Mouse (Mus musculus) heart, embryonic 11.5 days (tissue): ENCODE measurements at regions not wholly inside any gene's neighbourhood (a gene's known extent, or its start where the extent isn't known, plus 50 kb on each side); places are given as distances from the start of the nearest gene placed in this dataset.
A peak's percentile ranks its signal among the peaks of the same experiment; 100 is the strongest.
"Not testable (repeated sequence)": the region's sequence is repeated elsewhere in the genome, so short reads cannot be mapped to it uniquely, and the experiment has no call there.

Source experiments
- ATAC-seq: fragments of 200-750 bp; cut with Nextera tagmentation; replicated peaks from 2 replicates; pipeline ENCODE4 v1.8.0; 2017; ENCODE audit warnings: moderate library complexity; ENCODE audit not compliant: insufficient number of reproducible peaks, low FRiP score, low TSS enrichment
- H3K27ac ChIP-seq: fragments of 300-500 bp; sonication (generic); 2 replicates; pipeline ENCODE4 v1.5.1; 2014; ENCODE audit warnings: mild to moderate bottlenecking, low read depth, low read length
- H3K27me3 ChIP-seq: fragments of 300-500 bp; sonication (generic); 2 replicates; pipeline ENCODE4 v1.6.1; 2014; ENCODE audit warnings: mild to moderate bottlenecking, low read length, mixed read lengths; ENCODE audit not compliant: control insufficient read depth, insufficient read depth
- H3K36me3 ChIP-seq: fragments of 300-500 bp; sonication (generic); 2 replicates; pipeline ENCODE4 v1.6.1; 2014; ENCODE audit warnings: mild to moderate bottlenecking, low read length, moderate library complexity, mixed read lengths; ENCODE audit not compliant: control insufficient read depth, insufficient read depth
- H3K4me1 ChIP-seq: fragments of 300-500 bp; sonication (generic); 2 replicates; pipeline ENCODE4 v1.6.1; 2014; ENCODE audit warnings: low read length; ENCODE audit not compliant: control insufficient read depth, insufficient read depth
- H3K4me2 ChIP-seq: fragments of 300-500 bp; sonication (generic); 2 replicates; pipeline ENCODE4 v1.6.1; 2014; ENCODE audit warnings: mild to moderate bottlenecking, moderate library complexity
- H3K4me3 ChIP-seq: fragments of 300-500 bp; sonication (generic); 2 replicates; pipeline ENCODE4 v1.5.1; 2014; ENCODE audit warnings: low read depth, low read length
- H3K9ac ChIP-seq: fragments of 300-500 bp; sonication (generic); 2 replicates; pipeline ENCODE4 v1.6.1; 2014; ENCODE audit warnings: mild to moderate bottlenecking, low read depth, low read length, moderate library complexity
- H3K9me3 ChIP-seq: fragments of 300-500 bp; sonication (generic); replicated peaks from 2 replicates; pipeline ENCODE4 v1.6.1; 2016; ENCODE audit warnings: low read length; ENCODE audit not compliant: control insufficient read depth
- WGBS: fragments of 180-500 bp; shearing (Covaris S2); extraction: QIAGEN DNeasy Blood & Tissue Kit; methylation state at CpG from one replicate; pipeline ENCODE4 v1.1.7; 2014; ENCODE audit not compliant: insufficient replicate concordance; 5-methylcytosine and 5-hydroxymethylcytosine counted together

DNA sequence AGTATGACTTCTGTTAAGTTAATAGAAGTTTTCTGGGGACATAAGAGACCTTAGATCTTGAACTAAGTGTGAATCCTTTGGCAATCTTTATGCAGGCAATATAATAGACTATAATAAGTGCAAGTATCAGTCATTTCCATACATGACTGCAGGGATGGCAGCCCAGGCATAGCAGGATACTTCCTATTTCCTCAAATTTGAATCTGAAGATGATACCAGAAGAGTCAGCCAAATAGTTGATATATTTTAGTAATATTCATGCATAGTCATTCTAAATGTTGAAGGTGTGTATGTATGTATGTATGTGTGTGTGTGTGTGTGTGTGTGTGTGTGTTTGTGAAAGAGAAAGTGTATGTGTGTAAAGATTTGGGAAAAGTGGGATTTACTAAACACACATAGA, 64.3 kb downstream of the Prl2c2 start:
- not testable (repeated sequence) for H3K27me3 ChIP-seq, H3K4me1 ChIP-seq, H3K4me2 ChIP-seq, H3K27ac ChIP-seq, H3K9ac ChIP-seq, ATAC-seq, H3K4me3 ChIP-seq, H3K36me3 ChIP-seq
- H3K9me3 ChIP-seq, result peaks cover 12% of the 10 kb centered on the region

DNA sequence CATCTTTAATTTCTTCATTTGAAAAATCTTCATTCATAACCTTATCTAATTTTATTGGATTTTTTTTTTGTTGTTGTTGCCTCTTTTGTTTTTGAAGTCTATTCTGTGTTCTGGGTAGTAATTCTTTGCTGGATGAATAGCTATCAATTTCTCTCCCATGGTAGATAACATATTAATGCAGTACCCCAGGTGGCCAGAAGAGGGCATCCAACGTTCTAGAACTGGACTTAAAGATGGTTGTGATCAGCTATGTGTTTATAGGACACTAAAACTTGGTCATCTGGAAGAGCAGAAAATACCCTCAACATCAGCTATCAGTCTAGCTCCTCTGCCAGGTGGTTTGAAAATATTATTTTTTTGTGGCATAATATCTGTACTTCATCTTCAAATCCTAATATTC, 70.1 kb downstream of the Prl2c2 start:
- WGBS, result 4% methylated on average over 1 of the region's 1 CpGs
- H3K36me3 ChIP-seq, ATAC-seq, H3K9ac ChIP-seq, H3K4me3 ChIP-seq, H3K4me1 ChIP-seq, H3K4me2 ChIP-seq, H3K27ac ChIP-seq, H3K27me3 ChIP-seq: not testable (repeated sequence)
- H3K9me3 ChIP-seq, result peaks cover 41% of the 10 kb centered on the region

DNA sequence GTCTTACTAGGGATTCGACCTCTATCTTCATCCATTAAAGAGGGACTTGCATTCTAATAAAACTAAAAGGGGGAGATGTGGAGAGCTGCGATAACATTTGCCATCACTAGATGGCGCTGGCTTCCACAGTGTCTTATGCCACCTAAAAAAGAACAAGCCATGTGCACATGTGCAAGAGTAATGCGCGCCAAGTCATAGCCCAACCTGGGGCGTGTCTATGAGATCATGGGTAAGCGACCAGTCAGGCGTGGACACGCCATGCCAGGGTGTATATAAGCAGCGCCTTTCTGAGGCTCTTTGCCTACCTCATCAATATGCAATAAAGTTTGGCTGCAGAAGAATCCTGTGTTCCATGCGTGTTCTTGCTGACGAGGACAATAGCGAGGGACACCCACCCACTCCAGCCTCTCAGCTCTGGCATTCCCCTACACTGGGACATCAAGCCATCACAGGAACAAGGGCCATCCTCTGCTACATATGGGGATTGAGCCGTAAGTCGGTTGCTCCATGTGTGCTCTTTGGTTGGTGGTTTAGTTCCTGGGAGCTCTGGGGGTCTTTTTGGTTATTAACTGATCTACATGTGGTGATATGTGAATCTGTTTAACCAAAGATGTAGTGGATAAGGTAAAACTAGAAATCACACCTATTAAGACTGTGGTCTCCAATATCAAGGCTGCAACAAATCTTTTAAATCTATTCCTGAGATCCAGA, 73.1 kb downstream of the Prl2c2 start:
- 77% methylated on average over 15 of the region's 15 CpGs for WGBS
- not testable (repeated sequence) for H3K27me3 ChIP-seq, H3K4me1 ChIP-seq, ATAC-seq, H3K36me3 ChIP-seq, H3K27ac ChIP-seq, H3K4me3 ChIP-seq, H3K9ac ChIP-seq, H3K4me2 ChIP-seq
- H3K9me3 ChIP-seq, result peaks cover 57% of the 10 kb centered on the region

DNA sequence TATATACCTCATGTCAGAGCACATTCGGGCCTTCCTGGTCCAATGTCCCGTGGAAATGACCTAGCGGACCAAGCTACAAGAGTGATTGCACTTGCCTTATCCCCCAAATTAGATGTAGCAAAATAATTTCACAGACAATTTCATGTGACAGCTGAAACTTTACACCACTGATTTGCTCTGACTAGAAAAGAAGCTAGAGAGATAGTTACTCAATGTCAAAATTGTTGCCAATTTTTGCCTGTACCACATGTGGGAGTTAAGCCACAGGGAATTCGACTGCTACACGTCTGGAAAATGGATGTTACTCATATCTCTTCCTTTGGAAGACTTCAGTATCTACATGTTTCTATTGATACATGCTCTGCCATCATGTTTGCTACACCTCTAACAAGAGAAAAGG, 74.6 kb downstream of the Prl2c2 start:
- 76% methylated on average over 5 of the region's 5 CpGs for WGBS
- no peak overlapping the region for H3K4me3 ChIP-seq

DNA sequence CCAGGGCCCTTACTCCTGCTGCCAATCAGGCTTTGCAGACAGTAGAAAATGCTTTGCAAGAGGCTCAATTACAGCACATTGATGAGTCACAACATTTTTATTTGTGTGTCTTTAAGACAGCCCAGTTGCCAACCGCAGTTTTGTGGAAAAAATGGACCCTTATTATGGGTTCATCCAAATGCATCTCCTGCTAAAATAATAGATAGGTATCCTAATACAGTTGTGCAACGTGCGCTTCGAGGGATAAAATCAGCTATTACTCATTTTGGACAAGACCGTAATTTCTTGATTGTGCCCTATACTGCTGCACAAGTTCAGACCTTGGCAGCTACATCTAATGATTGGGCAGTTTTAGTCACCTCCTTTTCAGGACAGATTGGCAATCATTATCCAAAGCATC, 75.4 kb downstream of the Prl2c2 start:
- Histone ChIP-seq H3K27ac (no peak overlapping the region), H3K27me3 (no peaks in the 10 kb centered on the region), H3K4me1 (no peaks in the 10 kb centered on the region), H3K9ac (no peak overlapping the region), H3K4me3 (no peak overlapping the region), H3K9me3 (peaks cover 73% of the 10 kb centered on the region), H3K36me3 (no peaks in the 10 kb centered on the region), H3K4me2 (no peak overlapping the region)
- WGBS, result 86% methylated on average over 5 of the region's 5 CpGs
- no peak for ATAC-seq

More for the DNA sequence above, 74.6 kb downstream of the Prl2c2 start:
- no peak overlapping the region for H3K27ac ChIP-seq
- H3K4me2 ChIP-seq, result no peak overlapping the region
- no peaks in the 10 kb centered on the region for H3K4me1 ChIP-seq
- H3K27me3 ChIP-seq, result no peaks in the 10 kb centered on the region
- H3K9ac ChIP-seq, result no peak overlapping the region
- no peak for ATAC-seq
- peaks cover 72% of the 10 kb centered on the region for H3K9me3 ChIP-seq
- no peaks in the 10 kb centered on the region for H3K36me3 ChIP-seq

DNA sequence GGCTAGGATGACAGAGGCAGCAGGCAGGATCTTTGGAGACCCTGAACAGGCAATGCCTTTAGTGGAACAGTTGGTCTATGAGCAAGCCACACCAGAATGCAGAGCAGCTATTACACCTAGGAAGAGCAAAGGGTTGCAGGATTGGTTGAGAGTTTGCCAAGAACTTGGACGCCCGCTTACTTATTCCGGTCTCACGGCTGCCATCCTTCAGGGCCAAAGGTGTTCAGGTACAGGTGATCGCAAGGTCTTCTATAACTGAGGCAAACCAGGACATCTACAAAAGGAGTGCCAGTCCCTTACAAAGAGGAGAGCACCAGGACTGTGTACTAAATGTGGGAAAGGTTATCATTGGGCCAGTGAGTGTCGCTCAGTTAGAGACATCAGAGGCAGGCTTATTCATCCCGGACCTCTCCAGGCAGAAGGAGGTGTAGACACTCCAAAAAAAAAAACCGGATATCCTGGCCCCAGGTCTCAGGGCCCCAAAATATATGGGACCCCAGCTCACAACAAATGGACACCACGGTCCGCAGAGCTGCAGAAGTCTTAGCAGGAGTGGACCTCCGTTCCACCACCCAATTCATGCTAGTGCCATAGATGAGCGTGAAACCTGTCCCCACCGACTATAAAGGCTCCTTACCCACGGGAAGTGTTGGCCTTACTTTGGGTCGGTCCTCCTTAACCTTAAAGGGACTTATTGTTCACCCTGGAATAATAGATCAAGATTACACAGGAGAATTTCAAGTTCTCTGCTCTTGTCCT, 77.4 kb downstream of the Prl2c2 start:
- H3K4me3 ChIP-seq, result no peak overlapping the region
- WGBS, result 85% methylated on average over 15 of the region's 15 CpGs
- no peaks in the 10 kb centered on the region for H3K27me3 ChIP-seq
- H3K4me1 ChIP-seq, result no peaks in the 10 kb centered on the region
- no peak overlapping the region for H3K9ac ChIP-seq
- H3K9me3 ChIP-seq, result peaks cover 67% of the 10 kb centered on the region
- H3K27ac ChIP-seq, result no peak overlapping the region
- no peak for ATAC-seq
- H3K4me2 ChIP-seq, result no peak overlapping the region
- no peaks in the 10 kb centered on the region for H3K36me3 ChIP-seq

DNA sequence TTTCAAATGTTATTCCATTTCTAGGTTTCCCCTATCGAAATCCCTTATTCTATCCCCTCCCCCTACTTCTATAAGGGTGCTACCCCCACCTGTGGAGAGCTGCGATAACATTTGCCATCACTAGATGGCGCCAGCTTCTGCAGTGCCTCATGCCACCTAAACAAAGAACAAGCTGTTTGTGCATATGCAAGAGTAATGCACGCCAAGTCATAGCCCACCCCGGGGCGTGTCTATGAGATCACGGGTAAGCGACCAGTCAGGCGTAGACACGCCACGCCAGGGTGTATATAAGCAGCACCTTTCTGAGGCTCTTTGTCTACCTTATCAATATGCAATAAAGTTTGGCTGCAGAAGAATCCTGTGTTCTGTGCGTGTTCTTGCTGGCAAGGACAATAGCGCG, 79.6 kb downstream of the Prl2c2 start:
- 86% methylated on average over 14 of the region's 14 CpGs for WGBS
- Histone ChIP-seq H3K4me1 (no peaks in the 10 kb centered on the region), H3K9ac (no peak overlapping the region), H3K4me2 (no peak overlapping the region), H3K27ac (no peak overlapping the region), H3K9me3 (peaks cover 54% of the 10 kb centered on the region), H3K36me3 (no peaks in the 10 kb centered on the region), H3K4me3 (no peak overlapping the region), H3K27me3 (no peaks in the 10 kb centered on the region)
- ATAC-seq, result peak; percentile 20; the same call in 1 of the 2 replicates

DNA sequence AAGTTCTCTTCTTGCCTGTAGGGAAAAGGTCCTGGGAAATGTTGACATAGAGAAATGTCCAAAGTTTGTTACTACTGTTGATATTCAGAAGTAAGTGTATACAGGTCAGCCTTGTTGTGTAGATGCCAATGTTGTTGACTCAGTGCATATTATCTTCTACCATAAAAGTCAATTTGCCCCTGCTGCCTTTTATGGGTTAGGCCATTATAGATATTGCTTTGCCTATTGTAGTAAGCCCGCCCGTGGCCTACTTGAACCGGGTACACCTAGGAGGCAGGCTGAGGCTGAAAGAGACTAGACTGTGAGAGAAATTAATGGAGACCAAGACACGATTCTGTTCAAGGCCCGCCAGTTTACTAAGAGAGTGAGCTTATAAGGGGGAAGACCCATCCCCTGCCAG, 92.3 kb downstream of the Prl2c2 start:
- Histone ChIP-seq H3K27me3 (no peaks in the 10 kb centered on the region), H3K4me2 (no peak overlapping the region), H3K9ac (no peak overlapping the region), H3K36me3 (no peaks in the 10 kb centered on the region), H3K27ac (no peak overlapping the region), H3K4me1 (no peaks in the 10 kb centered on the region), H3K4me3 (no peak overlapping the region), H3K9me3 (peaks cover 22% of the 10 kb centered on the region)
- 77% methylated on average over 5 of the region's 5 CpGs for WGBS
- no peak for ATAC-seq

DNA sequence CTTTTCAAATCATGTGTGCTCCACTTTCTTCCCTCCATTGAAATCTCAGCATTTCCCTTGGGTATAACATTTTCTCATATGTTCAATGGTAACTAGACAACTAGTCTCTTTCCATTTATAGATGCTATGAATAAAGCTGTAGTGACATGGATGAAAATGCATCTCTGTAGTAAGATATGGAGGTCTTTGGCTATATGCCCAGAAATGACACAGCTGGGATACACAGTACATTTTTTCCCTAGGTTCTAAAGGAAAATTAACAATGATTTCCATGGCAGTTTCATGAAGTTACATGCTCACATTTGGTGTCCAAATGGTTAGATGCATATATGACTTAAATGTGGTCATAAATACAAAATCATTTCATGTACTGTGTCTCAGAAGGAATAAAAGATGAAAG, 99.0 kb downstream of the Prl2c2 start:
- Histone ChIP-seq H3K36me3 (no peaks in the 10 kb centered on the region), H3K9ac (no peak overlapping the region), H3K4me3 (no peak overlapping the region), H3K4me2 (no peak overlapping the region), H3K4me1 (no peaks in the 10 kb centered on the region), H3K27ac (no peak overlapping the region), H3K27me3 (no peaks in the 10 kb centered on the region), H3K9me3 (peaks cover 17% of the 10 kb centered on the region)
- no peak for ATAC-seq
